Mouse (Mus musculus): ENCODE data around the gene Htr6.

GRCm38 (mm10) chr4:139044566-139044965 lies 30.8 kb downstream of the Htr6 start:
- TF ChIP-seq POLR2A (IDR thresholded peaks at IDR 0.05; ENCODE audit: borderline replicate concordance, extremely low read depth, insufficient read depth, insufficient read length, poor library complexity, severe bottlenecking) (no peak), CTCF (IDR thresholded peaks at IDR 0.05; ENCODE audit: borderline replicate concordance, extremely low read depth, insufficient read depth, insufficient read length) (no peak)
